Mouse (Mus musculus) urinary bladder, postnatal 10 days (tissue): ENCODE measurements around the gene Ablim2.

Experiments used
- DNase-seq: peaks from one replicate; pipeline ENCODE4 v3.0.0; 2022; ENCODE audit warnings: low spot score

Ablim2 gene

GRCm38 (mm10) chr5:35814334-35814941 lies 56.8 kb downstream of the Ablim2 start:
- DNase-seq = no peak

GRCm38 (mm10) chr5:35815051-35815450 lies 57.4 kb downstream of the Ablim2 start:
- DNase-seq = no peak

DNA sequence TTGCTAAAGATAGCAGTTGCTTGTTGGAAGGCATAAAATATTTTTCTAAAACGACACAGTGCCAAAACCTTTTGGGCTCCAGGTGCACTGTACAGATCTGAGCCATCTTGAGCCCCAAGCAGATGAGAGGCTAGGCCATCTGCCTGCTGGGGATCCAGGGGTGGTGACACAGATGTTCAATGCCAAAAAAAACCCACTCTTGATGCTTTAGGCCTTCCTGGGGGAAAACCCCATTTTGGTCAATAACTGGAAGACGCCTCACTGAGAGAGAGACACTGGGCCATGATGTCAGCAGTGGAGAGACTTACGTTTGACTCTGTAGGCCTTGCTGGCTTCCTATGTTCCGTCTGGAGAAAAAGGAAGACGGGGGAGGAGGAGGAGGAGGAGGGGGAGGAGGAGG lies 59.6 kb downstream of the Ablim2 start:
- DNase-seq = no peak

- DNase-seq = no peak
Measured at GRCm38 (mm10) chr5:35817882-35818281, 60.2 kb downstream of the Ablim2 start.

DNA sequence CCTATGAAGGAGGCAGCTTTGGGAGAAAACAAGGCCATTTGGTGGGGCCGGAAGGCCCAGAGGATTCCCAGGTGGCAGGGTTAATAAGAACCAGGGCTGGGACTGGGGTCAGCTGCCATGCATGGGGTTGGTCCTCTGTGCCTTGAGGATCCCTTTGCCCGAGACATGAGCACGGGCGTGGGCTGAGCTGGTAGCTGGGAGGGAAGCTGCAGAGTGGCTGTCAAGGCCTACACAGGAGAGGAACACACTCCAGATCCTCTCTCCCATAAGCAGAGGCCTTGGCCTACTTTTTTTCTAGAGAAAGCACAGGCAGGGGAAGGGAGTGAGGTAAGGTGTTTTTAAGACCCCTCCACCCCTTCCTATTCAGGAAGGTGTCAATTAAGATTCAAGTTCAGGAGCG lies 65.0 kb downstream of the Ablim2 start:
- no peak for DNase-seq

DNA sequence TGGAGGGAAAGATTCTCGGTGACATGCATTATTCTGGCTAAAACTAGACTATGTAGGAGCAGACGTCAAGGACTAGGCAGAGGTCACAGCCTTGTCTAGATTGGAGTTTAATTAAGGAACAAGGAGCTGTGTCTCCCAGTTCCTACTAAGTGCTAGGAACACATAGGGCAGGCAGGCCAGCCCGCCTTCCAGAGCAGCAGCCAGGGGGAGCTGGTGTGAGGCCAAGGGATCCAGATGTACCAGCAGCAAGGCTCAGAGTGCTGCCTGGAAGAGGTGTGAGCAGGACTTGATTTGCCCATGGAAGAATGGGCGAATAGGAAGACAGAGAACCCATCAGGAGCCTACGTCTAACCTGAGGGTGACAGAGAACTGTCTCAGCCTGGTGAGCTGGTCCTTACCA lies 68.8 kb downstream of the Ablim2 start:
- no peak for DNase-seq

DNA sequence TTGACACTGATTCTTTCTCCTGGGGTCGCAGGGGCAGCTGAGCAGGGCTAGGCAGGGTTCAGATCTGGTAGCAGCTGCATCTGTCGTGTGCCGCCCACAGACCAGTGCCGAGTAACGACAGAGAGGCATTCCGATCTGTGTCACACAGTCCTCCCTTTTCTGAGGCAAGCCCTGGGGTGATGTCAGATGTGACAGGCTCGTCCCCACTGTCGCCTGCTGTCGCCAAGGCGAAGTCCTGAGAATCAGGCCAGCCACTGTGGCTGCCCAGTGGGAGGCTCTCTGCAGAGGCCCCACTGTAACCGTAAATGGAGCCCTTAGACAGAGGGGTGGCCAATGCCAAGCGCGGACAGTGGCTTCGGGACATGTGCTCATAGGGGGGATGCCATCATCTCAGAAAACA lies 69.4 kb downstream of the Ablim2 start:
- DNase-seq = no peak

DNA sequence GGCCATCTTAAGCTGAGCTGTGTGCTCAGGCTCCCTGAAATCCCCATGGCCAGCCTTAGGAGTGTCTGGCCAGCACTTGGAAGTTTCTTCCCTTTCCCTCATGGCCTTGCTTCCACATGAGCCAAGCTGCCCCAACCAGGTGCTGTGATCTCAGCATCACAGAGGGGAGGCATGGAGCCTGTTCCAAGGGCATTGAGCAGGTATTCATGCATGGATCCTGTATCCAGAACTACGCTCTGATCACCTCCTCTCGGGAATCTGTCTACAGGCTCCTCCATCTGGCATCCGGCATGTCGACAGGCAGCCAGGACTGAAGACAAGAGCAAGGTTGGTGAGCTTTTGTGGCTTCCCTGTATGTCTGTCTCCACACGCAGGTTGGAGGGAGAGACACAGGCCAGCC lies 70.2 kb downstream of the Ablim2 start:
- no peak for DNase-seq

DNA sequence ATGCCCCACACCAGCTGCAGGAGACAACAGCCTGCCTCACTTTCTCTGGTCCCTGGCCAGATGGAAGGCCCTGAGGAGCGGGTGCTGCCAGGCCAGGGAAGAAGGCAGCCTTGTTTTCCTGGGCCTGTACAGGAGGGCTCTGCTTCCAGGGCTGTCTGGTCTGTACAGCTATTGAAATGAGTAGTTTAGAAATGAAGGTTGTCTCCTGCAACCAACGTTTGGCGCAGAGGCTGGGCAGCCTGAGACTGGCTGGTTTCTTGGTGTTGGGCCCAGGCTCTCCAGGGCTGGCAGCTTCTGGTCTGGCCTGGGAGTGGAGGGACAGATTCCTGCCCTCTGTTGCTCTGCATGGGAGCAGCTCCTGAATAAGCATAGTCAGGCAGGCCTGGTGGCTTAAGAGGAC lies 72.4 kb downstream of the Ablim2 start:
- DNase-seq = no peak

DNA sequence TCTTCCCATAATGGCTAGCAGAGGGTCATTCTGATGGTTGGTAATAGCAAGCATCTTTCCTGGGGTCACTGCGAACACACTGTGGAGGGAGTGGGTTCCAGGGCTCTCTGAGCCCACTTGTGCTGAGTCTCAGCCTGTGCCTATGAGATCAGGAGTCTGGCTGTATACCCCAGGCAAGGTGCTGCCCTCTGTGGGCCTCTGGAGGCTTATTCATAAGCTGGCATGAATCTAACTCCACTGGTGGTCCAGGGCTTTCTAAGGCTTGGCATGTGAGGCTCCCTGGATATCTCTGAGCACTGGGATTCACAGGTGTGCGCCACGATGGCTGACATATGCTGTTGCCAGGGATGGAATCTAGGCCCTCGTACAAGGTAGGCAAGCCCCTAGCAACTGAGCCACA lies 76.2 kb downstream of the Ablim2 start:
- no peak for DNase-seq

DNA sequence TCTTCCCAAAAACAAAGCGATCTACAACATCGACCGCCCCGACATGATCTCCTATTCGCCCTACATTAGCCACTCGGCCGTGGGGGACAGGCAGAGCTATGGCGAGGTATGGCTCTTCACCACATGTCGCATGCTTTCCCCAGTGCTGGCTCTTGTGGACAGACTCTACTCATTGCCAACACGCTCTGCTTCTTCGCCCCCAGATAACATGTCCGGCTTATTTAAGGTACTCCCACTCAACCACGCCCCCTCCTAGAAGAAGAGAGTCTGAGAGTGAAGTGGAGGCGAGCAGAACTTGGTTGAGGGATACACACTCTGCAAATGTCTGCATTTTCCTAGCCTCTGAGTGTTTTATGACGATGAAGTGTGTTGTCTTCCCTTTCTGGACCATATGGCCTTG lies 79.3 kb downstream of the Ablim2 start:
- no peak for DNase-seq

GRCm38 (mm10) chr5:35839262-35839661 lies 81.6 kb downstream of the Ablim2 start:
- no peak for DNase-seq

- DNase-seq = no peak
Measured at GRCm38 (mm10) chr5:35851485-35851884, 93.8 kb downstream of the Ablim2 start.

GRCm38 (mm10) chr5:35853463-35853862 lies 95.8 kb downstream of the Ablim2 start:
- no peak for DNase-seq

- no peak for DNase-seq
Measured at GRCm38 (mm10) chr5:35856245-35856644, 98.6 kb downstream of the Ablim2 start.

- DNase-seq = no peak
Measured at GRCm38 (mm10) chr5:35858069-35858468, 100.4 kb downstream of the Ablim2 start.

DNA sequence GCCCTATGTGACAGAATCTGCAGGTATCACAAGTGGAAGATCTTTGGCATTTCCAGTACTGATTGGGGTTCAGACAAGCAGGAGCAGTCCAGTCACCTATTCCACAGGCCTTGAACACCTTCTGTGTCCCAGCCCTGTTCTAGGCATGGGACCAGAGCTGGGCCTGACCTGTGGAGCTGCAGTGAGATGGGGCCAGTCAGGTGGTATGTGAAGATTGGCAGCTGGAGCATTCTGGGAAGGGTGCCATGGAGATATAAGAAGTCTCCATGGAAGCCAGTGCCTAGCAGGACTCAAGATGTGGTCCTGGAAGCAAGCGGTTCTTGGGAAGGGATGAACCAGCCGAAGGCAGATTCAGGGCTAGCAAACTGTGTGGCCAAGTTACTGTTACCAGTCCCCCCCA lies 103.8 kb downstream of the Ablim2 start:
- DNase-seq = no peak

GRCm38 (mm10) chr5:35869973-35870372 lies 112.3 kb downstream of the Ablim2 start:
- no peak for DNase-seq

DNA sequence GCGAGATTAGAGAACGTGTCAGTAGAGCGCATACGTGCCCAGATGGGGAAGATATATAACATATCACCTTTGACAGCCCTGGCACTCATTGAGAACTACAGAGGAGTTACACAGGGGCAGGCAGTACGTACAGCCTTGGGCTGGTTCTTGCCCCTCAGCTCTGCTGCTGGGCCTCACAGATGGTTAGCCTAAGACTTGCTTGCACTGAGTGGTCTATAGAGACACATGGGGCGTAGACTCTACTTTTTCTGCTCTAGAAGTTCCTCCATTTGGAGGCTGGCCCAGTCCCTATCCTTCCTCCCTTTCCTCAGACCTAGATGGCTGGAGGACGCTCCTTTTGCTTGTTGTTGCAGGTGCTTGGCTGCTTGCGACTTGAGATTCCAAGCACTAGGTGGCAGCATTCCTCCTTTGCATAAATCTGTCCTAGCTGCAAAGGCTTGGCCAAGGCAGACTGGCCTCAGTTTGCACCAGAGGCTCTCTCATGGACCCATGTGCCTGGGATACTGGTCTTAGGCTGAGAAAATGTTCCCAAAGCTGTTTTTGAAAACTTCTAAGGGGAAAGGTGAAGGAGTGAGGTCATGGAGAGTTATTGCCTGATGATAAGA lies 112.8 kb downstream of the Ablim2 start:
- no peak for DNase-seq

DNA sequence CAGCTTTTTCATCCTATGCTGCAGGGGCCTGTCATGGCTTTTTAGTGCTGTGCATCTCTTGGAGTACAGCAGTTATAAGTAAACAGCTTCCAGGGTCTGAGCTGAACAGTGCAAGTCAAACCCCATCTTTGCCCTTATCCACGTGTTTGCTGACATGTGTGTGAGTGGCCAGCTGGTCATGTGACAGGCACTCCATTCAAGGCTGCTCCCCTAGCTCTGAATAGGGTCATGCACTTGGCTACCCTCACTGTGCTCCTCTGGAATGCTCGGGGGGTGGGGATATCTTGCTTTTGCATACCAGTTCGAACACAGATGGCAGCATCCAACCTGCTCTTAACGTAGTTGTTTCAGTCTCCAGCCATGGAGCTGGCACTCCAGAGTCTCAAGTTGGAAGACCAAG lies 115.7 kb downstream of the Ablim2 start:
- DNase-seq = no peak

- DNase-seq = no peak
Measured at GRCm38 (mm10) chr5:35876236-35876635, 118.6 kb downstream of the Ablim2 start.

DNA sequence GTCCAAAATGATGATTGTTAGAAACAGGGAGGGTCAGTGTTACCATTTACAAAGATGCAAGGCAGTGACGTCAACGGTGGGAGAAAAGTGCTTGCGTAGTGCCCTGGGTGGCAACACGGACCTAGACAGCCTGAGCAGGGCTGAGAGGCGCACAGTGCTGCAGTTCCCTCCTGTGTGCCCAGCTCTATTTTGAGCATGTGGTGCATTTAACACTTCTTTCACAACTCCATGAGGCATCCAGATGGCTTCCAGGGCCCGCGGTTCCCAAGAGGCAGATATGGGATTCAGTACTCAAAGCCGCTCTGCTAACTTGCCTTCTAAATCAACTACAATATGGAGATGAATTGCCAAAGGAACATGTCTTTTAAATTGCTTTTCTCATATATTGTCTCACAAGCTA lies 121.5 kb downstream of the Ablim2 start:
- no peak for DNase-seq

GRCm38 (mm10) chr5:35882391-35882790 lies 124.7 kb downstream of the Ablim2 start:
- DNase-seq = no peak

GRCm38 (mm10) chr5:35884262-35884661 lies 126.6 kb downstream of the Ablim2 start:
- DNase-seq = no peak
